Comparison of ENCODE assay signal across 11 mouse cellular contexts in the genomic region with DNA sequence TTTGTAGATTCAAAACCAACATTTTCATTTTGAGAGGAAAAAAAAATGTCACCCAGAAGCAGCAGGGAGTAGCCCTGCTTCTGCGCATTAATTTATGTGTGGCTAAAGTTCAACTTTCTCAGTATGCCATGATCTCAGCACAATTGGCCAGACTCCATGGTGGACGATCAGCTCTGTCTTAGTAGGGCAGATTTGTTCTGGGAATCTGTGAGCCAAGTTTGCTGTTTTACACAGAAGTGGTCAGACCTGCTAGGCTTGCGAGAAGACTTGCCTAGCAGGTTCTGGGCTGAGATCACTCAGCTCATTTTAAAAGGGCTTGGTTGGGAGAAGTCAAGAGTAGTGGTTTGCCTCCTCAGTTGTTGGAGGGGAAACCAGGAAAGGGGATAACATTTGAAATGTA. TPM values are rescaled to one million over a fixed set of nuclear protein-coding genes. Genes with fewer than 3 reads are reported as not detected.
DNase-seq lines count a peak whose midpoint lies in the region; ATAC-seq and TF ChIP-seq lines count a peak whose summit lies in the region.
"Had no signal": no experiment of that assay in that cellular context is flagged by ENCODE, and none has a peak within 500 bp of the region (broad histone marks: within the 10 kb centered on the region; RNA-seq: fewer than 3 reads in every experiment).

No protein-coding gene starts in this region.

- H3K4me3 ChIP-seq in intestine, embryonic 14.5 days (ENCODE audit: low read depth, low read length): no peak overlapping the region
- no peak overlapping the region for H3K4me3 ChIP-seq in lung, adult 2 months (replicated peaks; ENCODE audit: extremely low read depth, low read depth, low read length)

- H3K4me2 ChIP-seq in intestine, embryonic 14.5 days (ENCODE audit: low read length): no peak overlapping the region

- no peak overlapping the region for H3K27ac ChIP-seq in intestine, embryonic 14.5 days (ENCODE audit: low read depth)

- no peak overlapping the region for H3K9ac ChIP-seq in intestine, embryonic 14.5 days (ENCODE audit: low read length)
- H3K9ac ChIP-seq: forebrain, postnatal 0 days had no signal

- TF ChIP-seq POLR2A in lung, adult 2 months (IDR thresholded peaks at IDR 0.05; ENCODE audit: borderline replicate concordance, extremely low read depth, low read depth, low read length): no peak

- WGBS in intestine, embryonic 14.5 days: 42% methylated on average over 3 of the region's 3 CpGs
- 52% methylated on average over 3 of the region's 3 CpGs for WGBS in lung, adult 2 months

- TF ChIP-seq CTCF in lung, adult 2 months (IDR thresholded peaks at IDR 0.05; ENCODE audit: insufficient read depth, low read length): no peak

- DNase-seq in ovary, adult 18-20 months (ENCODE audit: low spot score): peak; percentile 6
- DNase-seq in ovary, postnatal 10 days (ENCODE audit: low spot score): no peak
- peak; percentile 59 for DNase-seq in intestine, embryonic 14.5 days (ENCODE audit: low spot score)
- DNase-seq in lung, adult 2 months: peak; percentile 56
- DNase-seq in urinary bladder, postnatal 4 days (ENCODE audit: low spot score in 2 of 2): peak; percentile 27 to 65
- DNase-seq in right cerebral cortex, adult 2 months (ENCODE audit: low spot score in 2 of 2): no peak
- DNase-seq: cerebellum, adult 18-20 months; forebrain, postnatal 0 days; heart, postnatal 36 days; liver had no signal

- no peaks in the 10 kb centered on the region for H3K9me3 ChIP-seq in intestine, embryonic 14.5 days (ENCODE audit: control insufficient read depth, low read length)

- ATAC-seq in intestine, embryonic 14.5 days (replicated peaks; ENCODE audit: low FRiP score, low TSS enrichment, low read depth): peak; percentile 76; the same call in 1 of the 2 replicates
- ATAC-seq in megakaryocyte-erythroid progenitor cell, adult 5-6 weeks (replicated peaks; ENCODE audit: low FRiP score, low TSS enrichment, poor library complexity, severe bottlenecking): no peak
- ATAC-seq: forebrain, postnatal 0 days had no signal

- H3K36me3 ChIP-seq in intestine, embryonic 14.5 days (ENCODE audit: control insufficient read depth, insufficient read depth, low read length): no peaks in the 10 kb centered on the region

- peaks cover 7% of the 10 kb centered on the region; the same call in 1 of the 2 replicates for H3K4me1 ChIP-seq in intestine, embryonic 14.5 days (replicated peaks; ENCODE audit: control insufficient read depth, insufficient read depth, low read length)
- H3K4me1 ChIP-seq in lung, adult 2 months (ENCODE audit: control insufficient read depth, insufficient read depth, low read length): no peaks in the 10 kb centered on the region

- H3K27me3 ChIP-seq in intestine, embryonic 14.5 days (replicated peaks; ENCODE audit: control insufficient read depth, insufficient read depth, low read length): no peaks in the 10 kb centered on the region

RNA-seq across cellular contexts. Expression of a gene that starts 49.5 kb away (rescaled TPM):
- 4.7 and 6.6 TPM in 2 replicates for polyA plus RNA-seq in intestine, embryonic 14.5 days (2014; fragmentation: Nextera tagmentation; extraction: Ambion mirVana)
- polyA plus RNA-seq in lung, adult 2 months (2012; rRNA removed): 67.3 and 73.6 TPM in 2 replicates
- not detected in 2 replicates for total RNA-seq in megakaryocyte-erythroid progenitor cell, adult 5-6 weeks (2014; fragmentation: Nextera tagmentation)
- not detected in 2 replicates for total RNA-seq in megakaryocyte-erythroid progenitor cell, adult 5-6 weeks (2017)

Comparison
In these comparisons a context has a peak if more than half of its experiments do, and no peak if none do; other contexts are left out.
1. DNase-seq: peak in ovary, adult 18-20 months (single experiment), intestine, embryonic 14.5 days (single experiment), lung, adult 2 months (single experiment) and urinary bladder, postnatal 4 days (2 of 2); none in ovary, postnatal 10 days (single experiment) and right cerebral cortex, adult 2 months (0 of 2).